Mouse (Mus musculus): ENCODE measurements at regions not wholly inside any gene's neighbourhood (a gene's known extent, or its start where the extent isn't known, plus 50 kb on each side); places are given as distances from the start of the nearest gene placed in this dataset.

- DNase-seq: no peak
These were observed 74.5 kb upstream of the Hs3st4 start for GRCm38 (mm10) chr7:123907946-123908840.

GRCm38 (mm10) chr7:123921461-123921860 is 61.2 kb upstream of the Hs3st4 start:
- DNase-seq: no peak

GRCm38 (mm10) chr7:123932486-123932885 is 50.2 kb upstream of the Hs3st4 start:
- no peak for DNase-seq
